Mouse (Mus musculus): ENCODE data around the gene Ahcyl2.

- no peak for TF ChIP-seq CTCF (IDR thresholded peaks at IDR 0.05; ENCODE audit: borderline replicate concordance, extremely low read depth, insufficient read depth, insufficient read length)
- no peak for TF ChIP-seq POLR2A (IDR thresholded peaks at IDR 0.05; ENCODE audit: borderline replicate concordance, extremely low read depth, insufficient read depth, insufficient read length, poor library complexity, severe bottlenecking)
These were observed 145.9 kb downstream of the Ahcyl2 start for GRCm38 (mm10) chr6:29913673-29914072.
